8 mouse cellular contexts compared by ENCODE assay signal in genomic region chr7:12479009-12479346, GRCm38 (mm10). TPM values are rescaled to one million over a fixed set of nuclear protein-coding genes. Genes with fewer than 3 reads are reported as not detected.
DNase-seq lines count a peak whose midpoint lies in the region; ATAC-seq and TF ChIP-seq lines count a peak whose summit lies in the region.

No protein-coding gene starts in this region.

- no peak for ATAC-seq in erythroblast, adult 5-6 weeks (replicated peaks; ENCODE audit: low FRiP score, poor library complexity, severe bottlenecking)
- peak; percentile 48; the same call in 1 of the 2 replicates for ATAC-seq in forebrain, embryonic 12.5 days (ENCODE audit: low FRiP score)
- no peak for ATAC-seq in liver, embryonic 14.5 days (ENCODE audit: insufficient read depth)

- peaks cover 14% of the 10 kb centered on the region for H3K4me1 ChIP-seq in erythroblast, embryonic 14.5 days (ENCODE audit: control insufficient read depth)
- no peaks in the 10 kb centered on the region for H3K4me1 ChIP-seq in forebrain, embryonic 12.5 days
- peaks cover 0 to 2% of the 10 kb centered on the region in 2 experiments; a peak in 2 of 4 replicates for H3K4me1 ChIP-seq in liver, embryonic 14.5 days (replicated peaks; ENCODE audit: control insufficient read depth in 2 of 2, insufficient read depth in 2 of 2, low read length in 1 of 2)

- no peaks in the 10 kb centered on the region for H3K9me3 ChIP-seq in erythroblast, embryonic 14.5 days (ENCODE audit: control insufficient read depth, low read length)
- peaks cover 14% of the 10 kb centered on the region; the same call in 1 of the 2 replicates for H3K9me3 ChIP-seq in forebrain, embryonic 12.5 days
- no peaks in the 10 kb centered on the region for H3K9me3 ChIP-seq in liver, embryonic 14.5 days (ENCODE audit: control insufficient read depth, low read length)

- DNase-seq in 416B (ENCODE audit: low read depth), result peak; percentile 33
- no peak for DNase-seq in liver, embryonic 14.5 days (ENCODE audit: low read depth in 3 of 3, low spot score in 3 of 3)
- no peak for DNase-seq in adrenal gland, postnatal 36 days
- no peak for DNase-seq in frontal cortex, postnatal 36 days (ENCODE audit: low spot score in 2 of 2)
- DNase-seq in gastrocnemius, adult 8-10 months (ENCODE audit: low spot score in 2 of 2), result no peak

- H3K27me3 ChIP-seq in erythroblast, embryonic 14.5 days (ENCODE audit: control insufficient read depth), result no peaks in the 10 kb centered on the region
- no peaks in the 10 kb centered on the region for H3K27me3 ChIP-seq in forebrain, embryonic 12.5 days
- no peaks in the 10 kb centered on the region for H3K27me3 ChIP-seq in liver, embryonic 14.5 days (ENCODE audit: control insufficient read depth, insufficient read depth, low read length)

- TF ChIP-seq EP300 in liver, embryonic 14.5 days (IDR thresholded peaks at IDR 0.05; ENCODE audit: low read depth), result no peak

- H3K27ac ChIP-seq in forebrain, embryonic 12.5 days, result peak overlapping the region; percentile 80; the same call in 1 of the 2 replicates
- H3K27ac ChIP-seq in liver, embryonic 14.5 days, result no peak overlapping the region

- peak overlapping the region; percentile 60 for H3K4me2 ChIP-seq in forebrain, embryonic 12.5 days
- peak overlapping the region; percentile 74 for H3K4me2 ChIP-seq in liver, embryonic 14.5 days (ENCODE audit: low read depth)

- peak overlapping the region; percentile 84 for H3K4me3 ChIP-seq in erythroblast, embryonic 14.5 days (replicated peaks)
- peak overlapping the region; percentile 85 for H3K4me3 ChIP-seq in forebrain, embryonic 12.5 days (replicated peaks)
- peak overlapping the region; percentile 74 to 85 for H3K4me3 ChIP-seq in liver, embryonic 14.5 days (ENCODE audit: insufficient read depth in 1 of 2, low read depth in 2 of 2, low read length in 2 of 2)

- H3K36me3 ChIP-seq in erythroblast, embryonic 14.5 days (ENCODE audit: control insufficient read depth), result peaks cover 24% of the 10 kb centered on the region
- H3K36me3 ChIP-seq in forebrain, embryonic 12.5 days (replicated peaks), result peaks cover 39% of the 10 kb centered on the region
- peaks cover 17% of the 10 kb centered on the region for H3K36me3 ChIP-seq in liver, embryonic 14.5 days (replicated peaks; ENCODE audit: control insufficient read depth, insufficient read depth, low read depth)

- no peak for TF ChIP-seq CTCF in liver, embryonic 14.5 days (IDR thresholded peaks at IDR 0.05; ENCODE audit: low read depth)

- H3K9ac ChIP-seq in forebrain, embryonic 12.5 days, result peak overlapping the region; percentile 93
- H3K9ac ChIP-seq in liver, embryonic 14.5 days (replicated peaks), result peak overlapping the region; percentile 63

- WGBS in forebrain, embryonic 12.5 days, result 3% methylated on average over 5 of the region's 8 CpGs
- WGBS in liver, embryonic 14.5 days (ENCODE audit: insufficient replicate concordance), result 0% methylated on average over 8 of the region's 8 CpGs

RNA-seq across cellular contexts. Expression of gene Zfp606, which starts 0.9 kb away (rescaled TPM):
- 0.06 TPM in 1 of 2 replicates, not detected in the other for polyA plus RNA-seq in erythroblast, embryonic 14.5 days (2012)
- total RNA-seq in erythroblast, adult 5-6 weeks (2015; ENCODE audit: low replicate concordance), result 0.19 and 4.4 TPM in 2 replicates
- total RNA-seq in erythroblast, adult 5-6 weeks (2017; ENCODE audit: low replicate concordance), result 1.4 and 2.6 TPM in 2 replicates
- polyA plus RNA-seq in forebrain, embryonic 12.5 days (2016; fragmentation: Nextera tagmentation; extraction: Ambion mirVana), result 54.7 TPM in 2 replicates
- 0.89 and 1.3 TPM in 2 replicates for polyA plus RNA-seq in liver, embryonic 14.5 days (2012; rRNA removed)
- polyA plus RNA-seq in liver, embryonic 14.5 days (2014; fragmentation: Nextera tagmentation; extraction: Ambion mirVana), result 3.3 and 3.6 TPM in 2 replicates
- total RNA-seq in adrenal gland, postnatal 36 days (2021), result 1 to 10 TPM; 7.9 to 9.5 TPM
- total RNA-seq in gastrocnemius, adult 8-10 months (2022), result 1 to 10 TPM; 5.1 to 6.8 (median 5.4) TPM

RNA-seq across cellular contexts. Expression of gene 2900092C05Rik, which starts 33.3 kb away (rescaled TPM):
- not detected in 2 replicates for polyA plus RNA-seq in erythroblast, embryonic 14.5 days (2012)
- not detected in 2 replicates for total RNA-seq in erythroblast, adult 5-6 weeks (2015; ENCODE audit: low replicate concordance)
- total RNA-seq in erythroblast, adult 5-6 weeks (2017; ENCODE audit: low replicate concordance), result not detected in 2 replicates
- polyA plus RNA-seq in forebrain, embryonic 12.5 days (2016; fragmentation: Nextera tagmentation; extraction: Ambion mirVana), result not detected in 2 replicates
- polyA plus RNA-seq in liver, embryonic 14.5 days (2012; rRNA removed), result not detected in 2 replicates
- polyA plus RNA-seq in liver, embryonic 14.5 days (2014; fragmentation: Nextera tagmentation; extraction: Ambion mirVana), result not detected in 2 replicates
- not detected for total RNA-seq in adrenal gland, postnatal 36 days (2021)
- not detected for total RNA-seq in gastrocnemius, adult 8-10 months (2022)

RNA-seq across cellular contexts. Expression of gene Zfp551, which starts 56.4 kb away (rescaled TPM):
- polyA plus RNA-seq in erythroblast, embryonic 14.5 days (2012), result not detected in 2 replicates
- total RNA-seq in erythroblast, adult 5-6 weeks (2015; ENCODE audit: low replicate concordance), result not detected in 2 replicates
- not detected in 2 replicates for total RNA-seq in erythroblast, adult 5-6 weeks (2017; ENCODE audit: low replicate concordance)
- 4.1 and 5.0 TPM in 2 replicates for polyA plus RNA-seq in forebrain, embryonic 12.5 days (2016; fragmentation: Nextera tagmentation; extraction: Ambion mirVana)
- polyA plus RNA-seq in liver, embryonic 14.5 days (2012; rRNA removed), result 0.28 and 0.35 TPM in 2 replicates
- polyA plus RNA-seq in liver, embryonic 14.5 days (2014; fragmentation: Nextera tagmentation; extraction: Ambion mirVana), result 0.55 and 1.1 TPM in 2 replicates
- total RNA-seq in adrenal gland, postnatal 36 days (2021), result 1 to 10 TPM; 2.8 to 4.4 TPM
- 1 to 10 TPM; 1.3 to 2.8 (median 2.2) TPM for total RNA-seq in gastrocnemius, adult 8-10 months (2022)
